Mouse (Mus musculus) layer of hippocampus, adult 2 months (tissue): ENCODE data around the gene Dnaja1. TPM values are rescaled to one million over a fixed set of nuclear protein-coding genes. Genes with fewer than 3 reads are reported as not detected.

Experiments
- DNase-seq, 2 experiments: peaks; one replicate each; pipeline ENCODE4 v3.0.0; 2022; ENCODE audit warnings: low spot score in 2 of 2
- H3K27ac ChIP-seq: fragments of 200-600 bp; 2 replicates; pipeline ENCODE4 v1.8.1; 2022
- H3K4me3 ChIP-seq: fragments of 200-600 bp; 2 replicates; pipeline ENCODE4 v1.8.1; 2022; ENCODE audit warnings: mild to moderate bottlenecking
- CTCF ChIP-seq: fragments of 200-600 bp; conservative IDR thresholded peaks from 2 replicates; pipeline ENCODE4 v1.8.1; 2022; ENCODE audit warnings: antibody characterized with exemption, mild to moderate bottlenecking, moderate library complexity
- total RNA-seq, 2 experiments: library from RNA; stranded (reverse); gene quantifications; 2 replicates each; pipeline ENCODE4 v1.2.3; 2021

The Dnaja1 gene
- total RNA-seq, 2 experiments from 2014 or later = 282 to 312 TPM

DNA sequence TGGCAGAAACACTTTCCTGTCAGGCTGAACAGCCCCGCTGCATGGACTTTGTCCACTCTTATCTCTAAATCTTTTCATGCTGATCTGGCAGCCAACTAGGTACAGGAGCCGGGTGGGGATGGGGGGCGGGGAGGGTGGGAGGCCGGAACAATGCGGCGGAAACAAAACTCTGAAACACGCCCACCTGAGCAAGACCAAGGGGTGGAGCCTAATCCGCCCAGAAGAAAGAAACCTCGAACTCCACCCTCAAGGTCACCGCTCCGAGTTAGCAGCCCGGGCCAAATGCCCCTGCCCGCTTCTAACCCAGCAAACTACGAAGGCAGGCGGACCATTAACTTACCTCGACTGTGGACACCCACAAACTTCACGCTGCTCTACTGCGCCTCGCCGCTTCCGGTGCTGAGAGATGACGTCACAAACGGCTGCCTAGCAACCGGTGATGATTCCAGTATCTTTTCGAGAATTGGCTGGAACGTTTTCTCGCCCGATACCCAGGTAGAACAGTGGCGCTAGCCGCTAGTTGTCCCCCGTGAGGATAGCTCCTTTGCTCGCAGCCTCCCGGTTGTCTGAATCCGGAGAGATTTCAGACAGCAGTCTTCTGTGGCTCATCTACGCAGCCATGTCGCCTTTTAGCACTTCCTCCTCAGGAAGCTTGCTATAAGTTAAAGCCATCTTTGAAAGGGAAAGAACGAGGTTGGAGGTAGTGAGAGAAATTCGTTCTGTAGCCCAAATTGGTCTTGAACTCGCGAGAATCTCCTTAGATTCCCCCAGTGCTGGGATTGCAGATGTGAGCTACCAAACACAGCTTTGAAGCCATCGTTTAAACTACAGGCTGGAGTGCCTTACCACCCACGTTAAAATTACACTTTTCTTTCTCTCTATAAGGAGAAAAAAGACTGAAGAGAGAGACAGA lies 18.9 kb upstream of the Dnaja1 start, which contains the start of gene Aptx:
Gene Aptx, minus strand, starts transcription at position 398 of the 913 bp plus-strand sequence.
- peak; percentile 95 to 97 for DNase-seq
- peak; percentile 45 for TF ChIP-seq CTCF
- Histone ChIP-seq H3K4me3 (peak within 1 kb of the TSS; percentile 93), H3K27ac (peak within 1 kb of the TSS; percentile 99)

DNA sequence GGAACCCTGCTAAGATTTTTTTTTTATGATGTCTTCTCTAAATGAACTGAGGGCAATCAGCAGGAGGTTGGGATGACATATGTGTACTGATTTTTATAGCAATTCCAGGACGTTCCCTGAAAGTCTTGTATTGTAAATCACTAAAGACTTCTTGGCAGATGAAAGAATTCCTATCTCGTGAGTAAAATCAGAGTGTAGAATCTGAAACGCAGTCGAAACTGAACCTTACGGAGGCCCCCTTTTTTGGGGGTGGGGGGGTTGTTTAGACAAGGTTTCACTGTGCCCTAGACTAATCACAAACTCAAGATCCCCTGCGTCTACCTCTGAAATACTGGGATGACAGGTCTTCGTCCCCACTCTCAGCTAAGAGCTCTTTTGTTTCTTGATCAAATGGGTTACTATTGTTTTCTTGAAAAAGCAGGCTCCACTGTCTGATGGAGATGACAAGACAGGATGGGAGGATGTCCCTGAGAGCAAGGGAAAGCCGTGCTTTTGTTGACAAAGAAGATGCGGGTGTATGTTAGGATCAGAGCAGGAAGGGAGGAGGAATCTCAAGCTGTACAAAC lies 18.2 kb upstream of the Dnaja1 start:
- Histone ChIP-seq H3K27ac (peak overlapping the region; percentile 99), H3K4me3 (peak overlapping the region; percentile 93)
- no peak for TF ChIP-seq CTCF
- no peak for DNase-seq

DNA sequence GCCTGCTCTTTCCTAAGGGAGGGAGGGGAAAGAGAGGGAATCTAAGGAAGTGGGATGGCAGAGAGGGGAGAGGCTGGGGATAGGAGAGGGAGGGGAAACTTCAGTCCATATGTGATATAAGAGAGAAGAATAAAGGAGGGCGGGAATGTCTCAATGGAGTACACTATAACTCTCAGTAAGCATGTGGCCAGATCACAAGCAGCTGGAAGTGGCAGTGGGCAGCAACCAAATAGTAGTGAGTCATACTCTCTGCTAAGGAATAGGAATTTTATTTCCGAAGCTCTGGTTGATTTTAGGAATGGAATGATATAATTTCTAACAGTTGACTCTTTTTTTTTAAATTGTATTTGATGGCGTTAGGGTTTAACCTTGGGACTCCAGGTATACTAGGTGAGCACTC lies 4.8 kb upstream of the Dnaja1 start:
- TF ChIP-seq CTCF = no peak
- DNase-seq = no peak
- H3K27ac ChIP-seq = no peak overlapping the region
- no peak overlapping the region for H3K4me3 ChIP-seq

DNA sequence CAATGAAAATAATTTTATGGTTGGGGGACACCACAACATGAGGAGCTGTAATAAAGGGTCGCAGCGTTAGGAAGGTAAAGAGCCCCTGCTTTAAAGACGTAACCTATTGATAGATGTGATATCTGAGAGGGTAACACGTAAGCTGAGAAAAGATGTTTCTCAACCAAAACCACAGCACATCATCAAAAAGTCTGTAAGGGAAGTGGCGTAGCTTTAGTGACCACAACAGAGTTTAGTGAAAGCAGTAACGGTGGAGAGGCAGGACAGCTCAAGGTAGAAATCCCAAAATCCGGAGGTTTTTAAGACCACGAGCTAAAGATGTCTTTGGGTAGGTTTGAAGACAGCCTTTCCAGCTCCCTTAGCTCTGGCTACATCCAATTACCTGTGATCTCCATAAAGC lies 1.0 kb upstream of the Dnaja1 start:
- no peak for TF ChIP-seq CTCF
- DNase-seq = no peak
- H3K27ac ChIP-seq = peak overlapping the region; percentile 100

DNA sequence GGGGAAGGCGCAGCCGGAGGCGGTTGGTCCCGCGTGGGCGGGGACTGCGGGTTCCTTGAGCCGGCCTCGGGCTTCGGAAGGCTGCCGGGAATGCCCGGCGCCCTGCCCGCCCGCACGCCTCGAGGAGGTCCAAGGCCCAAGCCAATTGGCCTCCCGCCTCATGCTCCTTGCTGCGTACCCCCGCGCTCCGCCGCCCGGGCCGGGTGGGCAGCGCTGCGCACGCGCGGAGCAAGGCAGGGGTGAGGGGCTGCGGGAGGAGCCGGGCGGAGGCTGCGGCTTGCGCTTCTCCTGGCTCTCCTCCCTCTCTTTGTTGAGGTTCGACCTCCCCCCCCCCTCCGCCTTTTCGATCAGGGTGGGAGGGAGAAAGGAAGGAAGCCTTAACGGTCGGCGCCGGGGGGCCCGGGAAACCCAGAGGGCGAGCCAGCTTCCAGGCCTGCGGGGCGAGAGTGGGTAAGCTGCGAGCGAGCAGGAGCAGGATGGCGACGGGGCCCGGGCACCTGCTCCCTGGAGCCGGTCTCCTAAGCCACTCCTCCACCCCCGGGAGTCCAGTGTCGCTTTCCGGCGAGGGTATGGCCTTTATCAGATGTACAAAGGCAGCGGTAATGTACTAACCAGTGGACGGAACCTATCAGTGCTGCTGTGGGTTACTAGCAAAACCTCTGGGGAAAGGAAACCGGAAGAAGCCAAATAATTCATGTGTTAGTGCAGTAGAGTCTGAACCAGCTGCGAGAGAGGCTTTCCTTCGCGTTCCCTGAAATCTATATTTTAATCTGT lies 924 bp downstream of the Dnaja1 start:
- Histone ChIP-seq H3K27ac (peak overlapping the region; percentile 100), H3K4me3 (peak overlapping the region; percentile 100)
- DNase-seq = peak; percentile 80 to 83
- no peak for TF ChIP-seq CTCF

More for the DNA sequence above, 1.0 kb upstream of the Dnaja1 start:
- no peak overlapping the region for H3K4me3 ChIP-seq

DNA sequence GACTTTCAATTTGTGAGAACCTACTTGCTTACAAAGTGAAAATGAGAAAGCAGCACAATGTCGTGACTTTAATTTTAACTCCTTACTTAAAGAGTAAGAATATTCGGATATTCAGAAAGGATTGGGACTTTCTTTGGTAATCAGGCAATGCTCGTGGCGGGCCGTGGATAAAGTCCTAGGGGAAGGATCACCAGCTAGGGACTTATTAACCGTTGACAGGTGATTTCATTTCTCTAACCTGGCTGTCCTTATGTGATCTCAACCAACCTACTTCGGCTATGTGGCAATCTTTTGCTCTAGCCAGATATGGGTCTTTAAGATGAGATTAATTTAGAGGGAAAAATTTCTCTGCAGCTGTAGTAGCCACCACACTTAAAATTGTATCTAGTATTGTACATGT lies 3.2 kb downstream of the Dnaja1 start:
- TF ChIP-seq CTCF = no peak
- peak overlapping the region; percentile 100 for H3K4me3 ChIP-seq
- DNase-seq = no peak
- H3K27ac ChIP-seq = no peak overlapping the region

DNA sequence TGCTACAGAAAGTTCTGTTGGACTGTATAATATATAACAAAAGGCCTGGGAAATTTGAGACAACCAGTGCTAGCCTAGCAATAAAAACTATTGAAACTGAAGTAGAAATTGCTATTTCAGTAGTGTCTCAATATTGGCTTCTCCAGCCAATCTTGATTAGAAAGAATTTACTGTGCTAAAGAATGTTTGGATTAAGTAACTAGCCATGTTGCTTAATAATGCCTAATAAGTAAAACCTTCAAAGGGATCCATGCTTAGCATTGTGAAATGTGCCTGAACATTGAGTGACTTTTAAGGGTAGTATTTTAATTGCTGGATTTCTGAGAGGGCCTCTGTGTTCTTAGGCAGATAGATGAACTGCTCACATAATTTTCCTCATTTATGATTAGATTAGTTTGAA lies 3.6 kb downstream of the Dnaja1 start:
- Histone ChIP-seq H3K27ac (no peak overlapping the region), H3K4me3 (peak overlapping the region; percentile 100; the same call in 1 of the 2 replicates)
- no peak for DNase-seq
- no peak for TF ChIP-seq CTCF

- no peak for DNase-seq
- Histone ChIP-seq H3K4me3 (no peak overlapping the region), H3K27ac (no peak overlapping the region)
- peak; percentile 52 for TF ChIP-seq CTCF
Observed at GRCm38 (mm10) chr4:40727247-40727646, 5.3 kb downstream of the Dnaja1 start.

DNA sequence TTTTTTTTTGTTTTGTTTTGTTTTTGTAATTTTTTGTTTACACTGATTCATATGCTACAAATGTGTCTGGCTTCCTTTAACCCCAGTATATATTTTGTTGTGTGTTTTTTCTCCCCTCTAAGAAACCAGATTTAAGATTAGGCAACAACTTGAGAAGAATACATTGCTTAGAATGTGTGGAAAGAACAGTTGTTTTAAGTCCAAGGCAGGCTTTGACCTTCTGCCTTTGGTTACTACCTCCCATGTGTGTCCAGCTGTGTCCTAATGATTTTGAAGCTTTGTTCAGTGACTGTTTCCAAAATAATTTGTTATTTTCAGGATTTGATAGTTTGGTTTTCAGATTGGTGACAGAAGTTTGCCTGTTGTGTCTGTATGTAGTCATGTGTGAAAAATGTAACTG lies 9.3 kb downstream of the Dnaja1 start:
- no peak for DNase-seq
- H3K27ac ChIP-seq = no peak overlapping the region
- no peak for TF ChIP-seq CTCF
- no peak overlapping the region for H3K4me3 ChIP-seq

DNA sequence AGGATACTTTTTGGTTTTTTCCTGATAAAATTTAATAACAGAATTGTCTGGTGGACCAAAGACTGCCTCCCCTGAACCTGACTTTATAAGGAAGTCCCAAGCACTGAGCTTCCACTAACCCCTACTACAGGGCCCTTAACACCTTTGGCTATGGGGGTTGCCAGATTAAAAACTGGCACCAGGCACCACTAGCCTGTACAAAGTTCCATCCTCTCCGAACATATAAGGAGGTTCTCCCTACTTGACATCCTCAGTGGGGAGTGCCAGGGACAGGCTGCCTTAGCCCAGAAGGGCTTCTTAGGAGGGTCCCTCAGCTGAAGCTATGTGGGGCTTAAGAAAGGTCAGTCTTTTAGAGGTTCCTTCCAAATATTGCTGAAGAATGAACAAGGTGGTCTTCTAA lies 13.4 kb downstream of the Dnaja1 start:
- Histone ChIP-seq H3K27ac (no peak overlapping the region), H3K4me3 (no peak overlapping the region)
- no peak for DNase-seq
- no peak for TF ChIP-seq CTCF

DNA sequence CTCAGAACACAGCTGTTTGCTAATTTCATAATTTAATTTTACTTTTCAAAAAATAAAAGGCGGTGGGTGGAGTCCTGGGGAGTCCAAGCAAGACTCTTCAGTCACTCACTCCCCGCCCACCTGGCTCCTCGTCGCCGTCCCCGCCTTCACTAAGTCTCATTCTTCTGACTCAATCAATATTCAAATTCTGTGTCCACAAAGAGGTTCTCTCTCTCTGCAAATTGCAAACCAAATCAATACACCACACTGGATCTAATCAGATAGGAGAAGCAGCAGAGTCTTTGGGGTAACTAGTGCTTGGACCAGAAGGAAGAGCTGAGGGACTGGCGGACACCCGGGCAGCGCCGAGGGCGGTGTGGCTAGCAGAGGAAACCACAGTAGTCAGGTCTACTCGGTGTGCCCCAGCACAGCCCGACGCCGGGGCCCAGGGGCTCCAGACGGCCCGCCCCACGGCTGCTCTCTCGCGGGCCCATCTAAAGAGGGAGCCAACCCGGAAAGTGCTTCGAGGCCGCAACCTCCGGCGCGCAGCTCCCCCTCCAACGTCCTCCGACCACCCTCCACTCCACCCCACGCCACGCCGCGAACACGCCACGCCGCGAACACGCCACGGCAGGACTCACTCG lies 35.3 kb downstream of the Dnaja1 start:
- peak overlapping the region; percentile 75 for H3K4me3 ChIP-seq
- no peak for TF ChIP-seq CTCF
- H3K27ac ChIP-seq = peak overlapping the region; percentile 86
- DNase-seq = no peak

DNA sequence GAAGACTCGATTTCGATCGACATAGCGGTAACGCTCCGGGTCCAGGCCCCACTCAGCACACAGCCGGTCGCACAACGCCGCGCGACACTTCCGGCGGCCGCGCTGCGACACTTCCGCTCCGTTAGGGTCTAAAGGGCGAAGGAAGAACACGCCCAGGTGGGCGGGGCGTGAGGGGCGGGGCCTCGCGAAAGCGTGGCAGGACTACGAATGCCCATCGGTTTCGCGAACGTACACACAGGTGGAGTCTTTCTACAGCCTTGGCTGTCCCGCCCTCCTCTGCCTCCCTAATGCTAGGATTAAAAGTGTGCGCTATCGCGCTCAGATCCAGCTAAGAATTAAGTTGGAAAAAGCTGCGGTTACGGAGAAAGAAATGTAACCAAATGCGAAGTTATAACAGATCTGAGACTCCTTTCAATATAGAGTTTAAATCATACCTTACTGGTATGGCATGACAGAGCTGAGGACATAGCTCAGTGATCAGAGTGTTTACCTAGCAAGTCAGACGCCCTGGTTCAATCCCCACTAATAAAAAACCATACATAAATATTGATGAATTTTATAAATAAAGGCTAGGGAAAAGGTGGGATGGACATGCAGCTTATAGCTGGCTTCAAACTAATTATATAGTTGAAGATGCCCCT lies 36.0 kb downstream of the Dnaja1 start, which contains the start of gene Smu1:
Gene Smu1, minus strand, starts transcription at position 144 of the 641 bp plus-strand sequence.
- TF ChIP-seq CTCF = no peak
- Histone ChIP-seq H3K4me3 (peak within 1 kb of the TSS; percentile 75), H3K27ac (peak within 1 kb of the TSS; percentile 86)
- DNase-seq = peak; percentile 95 to 98
